Mouse (Mus musculus): ENCODE results near the gene Ccdc9. TPM values are rescaled to one million over a fixed set of nuclear protein-coding genes. Genes with fewer than 3 reads are reported as not detected.
"Not testable (repeated sequence)": the region's sequence is repeated elsewhere in the genome, so short reads cannot be mapped to it uniquely, and the experiment has no call there.

Gene Ccdc9
- polyA plus RNA-seq, 1 experiment from 2014 or later = 17.9 TPM

DNA sequence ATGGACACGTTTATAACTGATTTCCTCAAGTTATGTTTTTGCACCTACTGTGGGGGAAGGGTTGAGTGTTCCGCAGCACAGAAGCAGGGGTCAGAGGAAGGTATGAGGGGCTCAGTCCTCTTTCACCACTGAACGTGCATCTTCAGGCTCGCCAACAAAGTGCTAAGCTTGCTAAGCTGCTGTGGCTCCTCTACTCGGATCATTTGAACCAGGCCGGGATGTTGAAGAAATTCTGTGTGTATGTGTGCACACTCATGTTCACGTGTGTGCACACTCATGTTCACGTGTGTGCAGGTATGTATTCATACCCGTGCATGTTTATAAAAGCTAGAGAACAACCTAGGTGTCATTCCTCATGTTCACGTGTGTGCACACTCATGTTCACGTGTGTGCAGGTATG lies 20.7 kb downstream of the Ccdc9 start:
- WGBS = 87% methylated on average over 11 of the region's 11 CpGs
- Histone ChIP-seq H3K27ac (ENCODE audit: low read depth, low read length) (no peak overlapping the region), H3K27me3 (ENCODE audit: control insufficient read depth, insufficient read depth, low read length) (no peaks in the 10 kb centered on the region; the same call in 1 of the 2 replicates), H3K9me3 (ENCODE audit: control insufficient read depth, low read length) (no peaks in the 10 kb centered on the region; the same call in 1 of the 2 replicates), H3K9ac (ENCODE audit: low read length) (no peak overlapping the region), H3K4me2 (no peak overlapping the region), H3K4me3 (ENCODE audit: low read depth, low read length) (no peak overlapping the region), H3K36me3 (ENCODE audit: control insufficient read depth, insufficient read depth, low read length) (no peaks in the 10 kb centered on the region), H3K4me1 (ENCODE audit: control insufficient read depth, insufficient read depth, low read length) (no peaks in the 10 kb centered on the region)
- peak; percentile 68 for DNase-seq (ENCODE audit: low spot score, missing footprints)
- no peak for ATAC-seq (ENCODE audit: low FRiP score)

DNA sequence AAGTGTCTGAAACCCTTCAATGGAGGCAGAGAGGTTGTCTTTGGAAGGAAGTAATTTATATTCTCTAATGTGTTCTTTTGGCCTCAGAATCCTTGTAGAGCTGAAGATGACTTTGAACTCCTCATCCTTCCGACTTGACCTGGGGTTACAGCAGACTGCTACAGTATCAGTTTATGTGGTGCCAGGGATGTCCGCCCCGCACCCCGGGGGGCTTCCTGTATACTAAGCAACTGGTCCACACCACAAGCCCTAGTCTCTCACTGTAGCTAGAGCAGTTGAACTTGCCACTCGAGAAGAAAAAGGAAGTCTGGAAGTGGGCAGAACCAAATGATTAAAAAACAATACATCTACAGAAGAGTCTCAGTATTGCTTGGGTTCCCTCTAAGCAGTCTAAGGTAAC lies 22.8 kb downstream of the Ccdc9 start:
- no peak overlapping the region for H3K27ac ChIP-seq (ENCODE audit: low read depth, low read length)
- 77% methylated on average over 5 of the region's 5 CpGs for WGBS
- H3K4me2 ChIP-seq = no peak overlapping the region
- H3K36me3 ChIP-seq (ENCODE audit: control insufficient read depth, insufficient read depth, low read length) = no peaks in the 10 kb centered on the region
- DNase-seq (ENCODE audit: low spot score, missing footprints) (no peak), ATAC-seq (ENCODE audit: low FRiP score) (no peak)
- H3K4me1 ChIP-seq (ENCODE audit: control insufficient read depth, insufficient read depth, low read length) = no peaks in the 10 kb centered on the region
- H3K9ac ChIP-seq (ENCODE audit: low read length) = no peak overlapping the region
- no peaks in the 10 kb centered on the region for H3K27me3 ChIP-seq (ENCODE audit: control insufficient read depth, insufficient read depth, low read length)
- H3K9me3 ChIP-seq (ENCODE audit: control insufficient read depth, low read length) = no peaks in the 10 kb centered on the region; the same call in 1 of the 2 replicates
- no peak overlapping the region for H3K4me3 ChIP-seq (ENCODE audit: low read depth, low read length)

DNA sequence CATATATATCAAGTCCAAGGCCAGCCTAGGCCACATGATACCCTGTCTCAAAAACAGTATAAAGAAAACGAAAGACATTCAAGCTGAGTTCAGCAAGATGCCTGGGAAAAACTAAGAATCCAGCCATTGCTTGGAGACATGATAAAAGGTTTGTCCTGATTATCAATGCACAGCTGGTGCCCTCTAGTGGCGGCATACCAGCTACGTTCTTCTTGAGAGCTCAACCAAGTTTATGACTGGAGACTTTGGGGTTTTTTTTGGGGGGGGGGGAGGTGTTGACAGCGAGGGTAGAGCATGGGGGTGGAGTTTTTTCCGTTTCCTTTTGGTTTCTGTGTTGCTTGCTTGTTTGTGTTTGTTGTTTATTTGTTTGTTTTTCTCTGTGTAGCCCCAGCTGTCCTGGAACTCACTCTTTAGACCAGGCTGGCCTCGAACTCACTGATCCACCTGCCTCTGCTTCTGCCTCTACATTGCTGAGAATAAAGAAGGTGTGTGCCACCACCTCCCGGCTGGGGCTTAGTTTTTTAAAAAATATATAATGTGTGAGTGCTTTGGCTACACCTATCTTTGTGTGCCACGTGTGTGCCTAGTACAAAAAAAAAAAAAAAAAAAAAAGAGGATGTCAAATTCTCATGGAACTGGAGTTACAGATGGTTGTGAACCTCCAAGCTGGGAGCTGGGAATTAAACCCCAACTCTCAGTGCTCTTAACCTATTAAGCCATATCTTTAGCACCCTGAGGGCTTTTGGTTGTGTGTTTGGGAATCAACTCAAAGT lies 23.4 kb downstream of the Ccdc9 start:
- H3K9ac ChIP-seq (ENCODE audit: low read length) = no peak overlapping the region
- H3K4me3 ChIP-seq (ENCODE audit: low read depth, low read length) = no peak overlapping the region
- no peak overlapping the region for H3K4me2 ChIP-seq
- DNase-seq (ENCODE audit: low spot score, missing footprints) (peak; percentile 96), ATAC-seq (ENCODE audit: low FRiP score) (no peak)
- no peaks in the 10 kb centered on the region for H3K36me3 ChIP-seq (ENCODE audit: control insufficient read depth, insufficient read depth, low read length)
- WGBS = 28% methylated on average over 8 of the region's 8 CpGs
- no peaks in the 10 kb centered on the region for H3K27me3 ChIP-seq (ENCODE audit: control insufficient read depth, insufficient read depth, low read length)
- H3K27ac ChIP-seq (ENCODE audit: low read depth, low read length) = no peak overlapping the region
- no peaks in the 10 kb centered on the region for H3K4me1 ChIP-seq (ENCODE audit: control insufficient read depth, insufficient read depth, low read length)
- no peaks in the 10 kb centered on the region; the same call in 1 of the 2 replicates for H3K9me3 ChIP-seq (ENCODE audit: control insufficient read depth, low read length)

DNA sequence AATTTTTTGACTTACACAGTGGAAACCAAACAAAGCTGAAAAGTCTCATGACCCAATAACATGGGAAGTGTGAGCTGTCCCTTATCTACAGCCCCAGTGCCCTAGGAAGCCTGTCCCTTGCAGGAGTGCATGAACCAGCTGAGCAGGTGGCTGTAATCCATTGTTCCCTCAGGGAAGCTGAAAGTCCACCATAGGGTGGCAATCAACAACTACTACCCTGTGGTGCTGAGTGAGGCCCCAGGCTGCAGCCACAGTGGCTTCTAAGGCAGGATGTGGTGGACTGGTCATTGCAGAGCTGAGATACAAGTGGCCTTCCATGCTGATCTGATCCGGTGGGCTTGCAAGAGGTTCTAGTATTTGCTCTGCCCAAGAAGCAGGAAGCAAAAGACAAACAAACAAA lies 25.5 kb downstream of the Ccdc9 start:
- Histone ChIP-seq H3K4me3 (ENCODE audit: low read depth, low read length) (no peak overlapping the region), H3K9ac (ENCODE audit: low read length) (no peak overlapping the region), H3K27ac (ENCODE audit: low read depth, low read length) (no peak overlapping the region), H3K36me3 (ENCODE audit: control insufficient read depth, insufficient read depth, low read length) (no peaks in the 10 kb centered on the region), H3K4me2 (no peak overlapping the region), H3K9me3 (ENCODE audit: control insufficient read depth, low read length) (no peaks in the 10 kb centered on the region; the same call in 1 of the 2 replicates), H3K4me1 (ENCODE audit: control insufficient read depth, insufficient read depth, low read length) (no peaks in the 10 kb centered on the region), H3K27me3 (ENCODE audit: control insufficient read depth, insufficient read depth, low read length) (no peaks in the 10 kb centered on the region)
- WGBS = 60% methylated on average over 1 of the region's 1 CpGs
- ATAC-seq (ENCODE audit: low FRiP score) (no peak), DNase-seq (ENCODE audit: low spot score, missing footprints) (no peak)

DNA sequence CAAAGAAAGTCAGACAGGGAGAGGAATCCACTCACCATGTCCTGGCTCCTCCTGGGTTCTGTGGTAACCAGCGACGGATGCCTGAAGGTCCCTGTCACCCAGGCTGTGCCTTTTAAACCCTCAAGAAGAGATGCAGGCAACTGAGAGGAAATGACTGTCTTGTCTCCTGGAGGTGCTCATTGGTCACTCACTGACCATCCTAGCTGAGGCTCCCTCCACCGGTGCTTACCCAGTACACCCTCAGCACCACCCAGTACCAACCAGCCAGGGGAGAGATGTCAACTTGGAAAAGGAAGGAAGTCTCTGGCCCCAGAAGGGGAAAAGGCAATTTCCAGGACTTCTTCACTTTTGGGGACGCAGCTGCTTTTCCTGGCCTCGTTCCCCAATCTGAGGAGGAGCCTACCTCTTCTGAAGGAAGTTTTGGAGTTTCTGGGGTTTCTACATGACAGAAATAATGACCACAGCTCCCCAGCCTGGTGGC lies 27.4 kb downstream of the Ccdc9 start, which contains the start of gene C5ar1:
TSS of gene C5ar1 (minus strand) at position 431 of the 481 bp plus-strand sequence.
- WGBS = 86% methylated on average over 5 of the region's 5 CpGs
- Histone ChIP-seq H3K27ac (ENCODE audit: low read depth, low read length) (no peak within 1 kb of the TSS), H3K4me3 (ENCODE audit: low read depth, low read length) (no peak within 1 kb of the TSS), H3K27me3 (ENCODE audit: control insufficient read depth, insufficient read depth, low read length) (no peaks in the 10 kb centered on the region), H3K4me2 (no peak within 1 kb of the TSS), H3K36me3 (ENCODE audit: control insufficient read depth, insufficient read depth, low read length) (no peaks in the 10 kb centered on the region), H3K9me3 (ENCODE audit: control insufficient read depth, low read length) (no peaks in the 10 kb centered on the region), H3K4me1 (ENCODE audit: control insufficient read depth, insufficient read depth, low read length) (no peaks in the 10 kb centered on the region), H3K9ac (ENCODE audit: low read length) (no peak within 1 kb of the TSS)
- DNase-seq (ENCODE audit: low spot score, missing footprints) (no peak), ATAC-seq (ENCODE audit: low FRiP score) (no peak)

DNA sequence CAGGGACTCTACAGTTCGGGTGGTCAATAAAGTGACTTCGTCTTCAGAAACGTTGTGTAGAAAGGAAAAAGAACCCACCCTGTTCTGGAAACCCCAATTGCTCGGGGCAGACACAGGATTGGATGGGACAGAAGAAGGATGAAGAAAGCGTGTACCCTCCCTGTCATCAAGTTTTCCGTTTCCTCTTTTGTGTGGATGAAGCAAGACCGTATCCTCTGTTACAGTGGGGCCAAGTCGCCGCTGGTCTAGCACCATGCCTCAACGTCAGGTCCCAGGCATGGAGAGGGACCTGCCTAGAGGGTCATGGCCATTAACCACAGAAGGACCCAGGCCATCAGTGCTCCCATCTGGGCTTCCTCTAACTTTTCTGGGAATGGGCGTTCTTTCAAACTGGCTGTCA lies 28.8 kb downstream of the Ccdc9 start:
- H3K9me3 ChIP-seq (ENCODE audit: control insufficient read depth, low read length) = no peaks in the 10 kb centered on the region
- H3K27me3 ChIP-seq (ENCODE audit: control insufficient read depth, insufficient read depth, low read length) = no peaks in the 10 kb centered on the region
- no peaks in the 10 kb centered on the region for H3K4me1 ChIP-seq (ENCODE audit: control insufficient read depth, insufficient read depth, low read length)
- no peak overlapping the region for H3K27ac ChIP-seq (ENCODE audit: low read depth, low read length)
- DNase-seq (ENCODE audit: low spot score, missing footprints) (no peak), ATAC-seq (ENCODE audit: low FRiP score) (no peak)
- 91% methylated on average over 11 of the region's 11 CpGs for WGBS
- H3K4me2 ChIP-seq = no peak overlapping the region
- no peaks in the 10 kb centered on the region for H3K36me3 ChIP-seq (ENCODE audit: control insufficient read depth, insufficient read depth, low read length)
- no peak overlapping the region for H3K4me3 ChIP-seq (ENCODE audit: low read depth, low read length)
- H3K9ac ChIP-seq (ENCODE audit: low read length) = no peak overlapping the region

DNA sequence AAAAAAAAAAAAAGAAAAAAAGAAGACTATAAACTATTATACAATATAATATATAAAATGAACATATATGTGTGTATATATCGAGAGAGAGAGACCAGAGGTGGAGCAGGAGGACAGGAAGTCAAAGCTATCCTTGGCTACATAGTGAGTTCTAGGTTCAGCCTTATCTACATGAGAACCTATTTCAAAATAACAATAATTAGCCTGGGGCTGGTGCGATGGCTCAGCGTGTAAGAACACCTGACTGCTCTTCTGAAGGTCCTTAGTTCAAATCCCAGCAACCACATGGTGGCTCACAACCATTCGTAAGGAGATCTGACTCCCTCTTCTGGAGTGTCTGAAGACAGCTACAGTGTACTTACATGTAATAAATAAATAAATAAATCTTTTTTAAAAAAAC lies 30.6 kb downstream of the Ccdc9 start:
- WGBS = 85% methylated on average over 4 of the region's 4 CpGs
- not testable (repeated sequence) for H3K27me3 ChIP-seq (ENCODE audit: control insufficient read depth, insufficient read depth, low read length); H3K4me3 ChIP-seq (ENCODE audit: low read depth, low read length); H3K9ac ChIP-seq (ENCODE audit: low read length); H3K27ac ChIP-seq (ENCODE audit: low read depth, low read length); H3K9me3 ChIP-seq (ENCODE audit: control insufficient read depth, low read length); H3K36me3 ChIP-seq (ENCODE audit: control insufficient read depth, insufficient read depth, low read length); ATAC-seq (ENCODE audit: low FRiP score); H3K4me2 ChIP-seq; DNase-seq (ENCODE audit: low spot score, missing footprints); H3K4me1 ChIP-seq (ENCODE audit: control insufficient read depth, insufficient read depth, low read length)

DNA sequence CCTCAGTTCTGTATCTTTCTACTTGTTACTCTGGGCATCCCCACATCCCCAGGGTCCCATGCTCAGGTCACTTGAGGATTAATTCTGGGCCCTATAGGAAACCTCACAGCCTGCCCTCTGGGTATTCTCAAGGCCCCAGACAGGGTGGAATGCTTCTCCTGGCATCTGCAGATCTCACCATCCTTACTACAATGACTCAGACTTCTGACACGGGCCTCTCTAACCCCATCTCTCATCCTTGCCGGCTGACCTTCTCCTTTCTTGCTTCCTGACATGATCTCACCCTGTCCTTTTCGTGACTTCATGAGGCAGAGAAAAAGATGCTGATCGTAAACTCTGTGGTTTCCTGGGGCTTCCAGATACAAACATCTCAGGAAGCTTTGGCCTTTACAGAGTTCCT lies 32.4 kb downstream of the Ccdc9 start:
- Histone ChIP-seq H3K27ac (ENCODE audit: low read depth, low read length) (no peak overlapping the region), H3K4me1 (ENCODE audit: control insufficient read depth, insufficient read depth, low read length) (no peaks in the 10 kb centered on the region), H3K36me3 (ENCODE audit: control insufficient read depth, insufficient read depth, low read length) (no peaks in the 10 kb centered on the region), H3K27me3 (ENCODE audit: control insufficient read depth, insufficient read depth, low read length) (no peaks in the 10 kb centered on the region), H3K4me3 (ENCODE audit: low read depth, low read length) (no peak overlapping the region), H3K4me2 (no peak overlapping the region), H3K9ac (ENCODE audit: low read length) (no peak overlapping the region), H3K9me3 (ENCODE audit: control insufficient read depth, low read length) (no peaks in the 10 kb centered on the region)
- no peak for DNase-seq (ENCODE audit: low spot score, missing footprints)
- ATAC-seq (ENCODE audit: low FRiP score) = no peak
- WGBS = 69% methylated on average over 4 of the region's 4 CpGs

DNA sequence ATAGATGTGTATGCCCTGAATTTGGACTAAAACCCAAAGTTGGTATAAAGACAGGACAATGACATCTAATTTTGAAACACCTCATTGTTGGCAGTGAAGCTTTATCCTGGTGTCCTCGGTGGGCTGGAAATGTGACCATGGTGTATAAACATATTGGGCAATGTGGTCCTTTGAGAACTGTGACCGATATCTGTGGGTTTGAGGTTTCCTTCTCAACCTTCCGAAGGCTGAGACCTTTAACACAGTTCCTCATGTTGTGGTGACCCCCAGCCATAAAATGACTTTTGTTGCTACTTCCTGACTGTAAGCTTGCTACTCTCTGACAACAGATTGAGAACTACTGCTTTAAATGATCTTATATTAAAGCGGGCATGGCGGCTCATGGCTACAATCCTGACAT lies 35.9 kb downstream of the Ccdc9 start:
- Histone ChIP-seq H3K27me3 (ENCODE audit: control insufficient read depth, insufficient read depth, low read length) (no peaks in the 10 kb centered on the region), H3K4me2 (no peak overlapping the region), H3K9me3 (ENCODE audit: control insufficient read depth, low read length) (no peaks in the 10 kb centered on the region), H3K4me1 (ENCODE audit: control insufficient read depth, insufficient read depth, low read length) (no peaks in the 10 kb centered on the region), H3K9ac (ENCODE audit: low read length) (no peak overlapping the region), H3K4me3 (ENCODE audit: low read depth, low read length) (no peak overlapping the region), H3K27ac (ENCODE audit: low read depth, low read length) (no peak overlapping the region), H3K36me3 (ENCODE audit: control insufficient read depth, insufficient read depth, low read length) (no peaks in the 10 kb centered on the region)
- ATAC-seq (ENCODE audit: low FRiP score) (no peak), DNase-seq (ENCODE audit: low spot score, missing footprints) (no peak)
- 86% methylated on average over 5 of the region's 5 CpGs for WGBS

Measured in midbrain, embryonic 11.5 days (tissue).